Mouse (Mus musculus): ENCODE measurements around the gene Casc3.

Casc3 gene

DNA sequence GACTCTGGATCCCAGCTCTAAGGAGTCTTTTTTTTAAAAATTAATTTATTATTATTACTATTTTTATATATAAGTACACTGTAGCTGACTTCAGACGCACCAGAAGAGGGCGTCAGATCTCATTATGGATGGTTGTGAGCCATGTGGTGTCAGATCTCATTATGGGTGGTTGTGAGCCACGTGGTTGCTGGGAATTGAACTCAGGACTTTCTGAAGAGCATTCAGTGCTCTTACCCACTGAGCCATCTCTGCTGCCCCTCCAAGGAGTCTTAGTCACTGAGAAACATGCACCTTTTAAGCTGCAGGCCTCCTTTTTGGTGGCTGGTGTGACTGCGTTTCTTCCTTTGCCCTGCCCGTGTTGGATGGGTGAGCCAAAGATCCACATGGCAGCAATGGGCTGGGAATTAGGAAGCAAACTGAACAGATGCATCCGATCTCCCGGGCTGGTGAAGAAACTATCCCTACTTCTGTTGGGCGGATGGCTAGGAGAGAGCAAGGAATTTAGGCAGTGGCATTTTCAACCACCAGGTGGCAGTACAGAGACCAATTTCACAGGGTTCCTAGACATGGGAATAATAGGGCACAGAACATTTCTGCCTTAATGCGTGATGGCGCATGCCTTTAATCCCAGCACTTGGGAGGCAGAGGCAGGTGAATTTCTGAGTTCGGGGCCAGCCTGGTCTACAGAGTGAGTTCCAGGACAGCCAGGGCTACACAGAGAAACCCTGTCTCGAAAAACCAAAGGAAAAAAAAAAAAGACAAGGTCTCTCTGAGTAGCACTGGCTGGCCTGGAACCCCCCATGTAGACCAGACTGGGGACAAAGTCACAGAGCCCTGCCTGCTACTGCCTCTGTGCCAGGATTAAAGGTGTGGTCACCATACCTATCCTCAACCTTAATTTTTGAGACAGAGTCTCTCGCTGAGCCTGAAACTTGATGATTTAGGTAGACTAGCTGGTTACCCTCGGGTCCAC lies 54.3 kb downstream of the Casc3 start:
- in situ Hi-C loops (cut with MboI, MseI): no loop called here

DNA sequence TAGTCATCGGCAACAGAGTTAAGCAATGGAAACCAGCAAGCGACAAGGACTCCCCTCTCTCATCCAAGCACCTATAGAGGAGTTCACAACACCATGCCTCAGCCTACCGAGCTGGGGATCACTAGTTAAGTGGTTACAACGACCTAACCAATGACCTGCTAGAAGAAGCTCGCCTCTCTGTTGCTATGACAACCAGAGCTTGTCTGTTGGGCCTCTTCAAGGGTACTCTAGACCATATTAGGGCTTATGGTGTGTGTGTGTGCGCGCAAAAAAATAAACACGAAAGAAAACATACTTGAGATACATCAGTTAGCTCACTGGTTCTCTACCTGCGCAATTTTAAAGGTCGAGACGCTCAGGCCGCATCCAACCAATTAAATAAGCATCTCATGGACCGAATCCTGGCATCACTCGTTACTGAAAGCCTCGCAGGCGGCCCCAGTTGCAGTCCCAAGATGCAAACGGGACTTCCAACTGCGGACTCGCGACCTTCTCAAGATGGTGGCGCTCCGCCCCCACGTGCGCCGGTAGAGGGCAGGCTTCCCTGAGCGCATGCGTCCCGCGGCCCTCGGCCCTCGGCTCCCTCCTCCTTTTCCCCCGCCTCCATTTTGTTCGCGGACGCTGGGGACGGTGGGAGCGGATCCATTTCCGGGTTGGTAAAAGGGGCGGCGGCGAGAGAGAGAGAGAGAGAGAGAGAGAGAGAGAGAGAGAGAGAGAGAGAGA lies 58.5 kb downstream of the Casc3 start, which contains the start of gene Wipf2:
Gene Wipf2, plus strand, starts transcription at position 611 of the 723 bp plus-strand sequence.
- in situ Hi-C loops (cut with MboI, MseI): no loop called here

GRCm38 (mm10) chr11:98863751-98864429 lies 59.2 kb downstream of the Casc3 start:
- in situ Hi-C loops (cut with MboI, MseI): no loop called here

GRCm38 (mm10) chr11:98867293-98867692 lies 62.6 kb downstream of the Casc3 start:
- in situ Hi-C loops (cut with MboI, MseI): no loop called here

DNA sequence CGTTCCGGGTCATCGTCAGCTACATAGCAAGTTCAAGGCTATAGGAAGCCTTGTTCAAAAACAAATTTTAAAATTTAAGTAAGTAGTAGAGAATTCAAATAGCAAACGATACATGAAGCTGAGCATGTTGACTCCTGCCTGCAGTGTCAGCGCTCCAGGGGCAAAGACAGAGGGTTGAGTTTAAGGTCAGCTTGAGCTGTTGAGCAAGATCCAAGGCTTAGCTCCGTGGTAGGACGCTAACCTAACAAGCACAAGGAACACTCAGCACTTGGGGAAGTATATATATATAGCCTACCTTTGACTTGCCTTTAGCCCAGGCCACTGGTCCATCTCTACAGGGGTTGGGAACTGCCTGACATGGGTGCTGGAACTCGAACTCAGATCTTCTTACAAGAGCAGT lies 65.2 kb downstream of the Casc3 start:
- in situ Hi-C loops (cut with MboI, MseI): no loop called here

DNA sequence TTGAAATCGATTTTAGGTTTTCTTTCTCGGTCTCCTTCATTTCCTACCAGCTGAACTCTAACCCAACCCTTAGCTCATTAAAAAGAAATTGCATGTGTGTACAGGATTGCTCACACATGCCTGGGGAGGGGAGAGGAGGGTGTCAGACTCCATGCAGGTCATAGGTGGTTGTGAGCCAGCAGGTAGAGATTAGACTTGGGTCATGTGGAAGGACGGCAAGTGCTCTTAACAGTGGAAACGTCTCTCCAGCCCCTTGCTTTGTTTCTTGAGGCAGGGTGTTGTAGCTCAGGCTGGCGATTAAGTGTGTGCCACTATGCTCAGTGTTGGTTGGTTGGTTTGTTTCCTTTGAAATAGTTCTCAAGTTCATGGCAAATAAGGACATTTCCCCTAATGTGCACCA lies 66.1 kb downstream of the Casc3 start:
- in situ Hi-C loops (cut with MboI, MseI): no loop called here

GRCm38 (mm10) chr11:98871416-98871815 lies 66.7 kb downstream of the Casc3 start:
- in situ Hi-C loops (cut with MboI, MseI): no loop called here

DNA sequence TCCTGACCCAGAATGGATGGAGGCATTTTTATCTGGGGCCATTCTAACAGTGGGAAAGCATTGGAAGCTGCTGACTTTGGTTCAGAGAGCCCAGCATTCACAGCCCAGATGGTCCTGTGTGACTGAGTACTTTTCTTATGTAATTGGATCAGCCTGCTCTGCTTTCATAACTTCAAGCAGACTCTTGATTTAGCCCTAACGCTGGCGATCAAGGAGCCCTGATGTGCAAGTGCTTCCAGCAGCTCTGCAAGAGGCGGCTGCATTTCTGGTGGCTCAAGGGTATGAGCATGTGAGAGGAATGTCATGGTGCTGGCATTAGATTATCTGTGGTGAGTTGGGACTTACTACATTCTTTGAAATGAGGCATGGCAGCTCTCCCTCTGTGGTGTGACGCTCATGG lies 67.3 kb downstream of the Casc3 start:
- in situ Hi-C loops (cut with MboI, MseI): no loop called here

- in situ Hi-C loops (cut with MboI, MseI): no loop called here
Measured at GRCm38 (mm10) chr11:98873900-98874299, 69.2 kb downstream of the Casc3 start.

- in situ Hi-C loops (cut with MboI, MseI): no loop called here
Measured at GRCm38 (mm10) chr11:98877001-98877400, 72.3 kb downstream of the Casc3 start.

Measured in T-helper 17 cell (primary cell).